Mouse (Mus musculus) testis, adult 2 months (tissue): Measurements from ENCODE around the gene Fasn.

Source experiments
- CTCF ChIP-seq: fragments of 200-500 bp; IDR thresholded peaks from 2 replicates; pipeline ENCODE4 v1.5.1; 2012; ENCODE audit warnings: low read depth, mild to moderate bottlenecking, inconsistent platforms, low read length, moderate library complexity; ENCODE audit not compliant: control insufficient read depth, insufficient read depth, insufficient replicate concordance
- POLR2A ChIP-seq: fragments of 200-500 bp; IDR thresholded peaks from 2 replicates; pipeline ENCODE4 v1.6.1; 2012; ENCODE audit warnings: low read depth, mild to moderate bottlenecking, inconsistent platforms, low read length, moderate library complexity; ENCODE audit not compliant: control insufficient read depth

GRCm38 (mm10) chr11:120828416-120828815 lies 4.1 kb upstream of the Fasn start:
- TF ChIP-seq CTCF, result no peak
- no peak for TF ChIP-seq POLR2A
